Mouse (Mus musculus): ENCODE results near the gene Cyp4f15.
A peak's percentile ranks its signal among the peaks of the same experiment; 100 is the strongest.
"Not testable (repeated sequence)": the region's sequence is repeated elsewhere in the genome, so short reads cannot be mapped to it uniquely, and the experiment has no call there.

Cyp4f15 gene

GRCm38 (mm10) chr17:32685048-32685750 lies at the start of gene Cyp4f15:
TSS of gene Cyp4f15 (plus strand) at chr17:32685627.
- DNase-seq (ENCODE audit: low read depth) = no peak

GRCm38 (mm10) chr17:32636341-32636740 lies 49.1 kb upstream of the Cyp4f15 start:
- DNase-seq (ENCODE audit: low read depth) = no peak

GRCm38 (mm10) chr17:32637151-32637550 lies 48.3 kb upstream of the Cyp4f15 start:
- DNase-seq (ENCODE audit: low read depth) = no peak

GRCm38 (mm10) chr17:32646631-32647030 lies 38.8 kb upstream of the Cyp4f15 start:
- DNase-seq (ENCODE audit: low read depth) = no peak

GRCm38 (mm10) chr17:32653860-32654259 lies 31.6 kb upstream of the Cyp4f15 start:
- no peak for DNase-seq (ENCODE audit: low read depth)

GRCm38 (mm10) chr17:32657041-32657440 lies 28.4 kb upstream of the Cyp4f15 start:
- no peak for DNase-seq (ENCODE audit: low read depth)

- DNase-seq (ENCODE audit: low read depth) = no peak
Measured at GRCm38 (mm10) chr17:32658246-32658645, 27.2 kb upstream of the Cyp4f15 start.

GRCm38 (mm10) chr17:32658712-32659111 lies 26.7 kb upstream of the Cyp4f15 start, which contains the start of gene Cyp4f40:
TSS of gene Cyp4f40 (plus strand) at chr17:32658900.
- no peak for DNase-seq (ENCODE audit: low read depth)

GRCm38 (mm10) chr17:32673976-32674375 lies 11.5 kb upstream of the Cyp4f15 start:
- DNase-seq (ENCODE audit: low read depth) = no peak

- no peak for DNase-seq (ENCODE audit: low read depth)
Measured at GRCm38 (mm10) chr17:32676040-32676635, 9.3 kb upstream of the Cyp4f15 start.

- DNase-seq (ENCODE audit: low read depth) = peak; percentile 1
Measured at GRCm38 (mm10) chr17:32680404-32680803, 5.0 kb upstream of the Cyp4f15 start.

GRCm38 (mm10) chr17:32686722-32687121 lies 1.3 kb downstream of the Cyp4f15 start:
- DNase-seq (ENCODE audit: low read depth) = no peak

- no peak for DNase-seq (ENCODE audit: low read depth)
Measured at GRCm38 (mm10) chr17:32690959-32691358, 5.5 kb downstream of the Cyp4f15 start.

GRCm38 (mm10) chr17:32702826-32703225 lies 17.4 kb downstream of the Cyp4f15 start:
- DNase-seq (ENCODE audit: low read depth) = no peak

- not testable (repeated sequence) for DNase-seq (ENCODE audit: low read depth)
Measured at GRCm38 (mm10) chr17:32710541-32710940, 25.1 kb downstream of the Cyp4f15 start.

- not testable (repeated sequence) for DNase-seq (ENCODE audit: low read depth)
Measured at GRCm38 (mm10) chr17:32722151-32722550, 36.7 kb downstream of the Cyp4f15 start.

- no peak for DNase-seq (ENCODE audit: low read depth)
Measured at GRCm38 (mm10) chr17:32722771-32723170, 37.3 kb downstream of the Cyp4f15 start.

GRCm38 (mm10) chr17:32726360-32726759 lies 40.9 kb downstream of the Cyp4f15 start:
- not testable (repeated sequence) for DNase-seq (ENCODE audit: low read depth)

GRCm38 (mm10) chr17:32729029-32729428 lies 43.6 kb downstream of the Cyp4f15 start:
- DNase-seq (ENCODE audit: low read depth) = no peak

GRCm38 (mm10) chr17:32738406-32738805 lies 53.0 kb downstream of the Cyp4f15 start:
- peak; percentile 22 for DNase-seq (ENCODE audit: low read depth)

GRCm38 (mm10) chr17:32741057-32741456 lies 55.6 kb downstream of the Cyp4f15 start:
- DNase-seq (ENCODE audit: low read depth) = no peak

- no peak for DNase-seq (ENCODE audit: low read depth)
Measured at GRCm38 (mm10) chr17:32750611-32751010, 65.2 kb downstream of the Cyp4f15 start.
